In the genomic region with DNA sequence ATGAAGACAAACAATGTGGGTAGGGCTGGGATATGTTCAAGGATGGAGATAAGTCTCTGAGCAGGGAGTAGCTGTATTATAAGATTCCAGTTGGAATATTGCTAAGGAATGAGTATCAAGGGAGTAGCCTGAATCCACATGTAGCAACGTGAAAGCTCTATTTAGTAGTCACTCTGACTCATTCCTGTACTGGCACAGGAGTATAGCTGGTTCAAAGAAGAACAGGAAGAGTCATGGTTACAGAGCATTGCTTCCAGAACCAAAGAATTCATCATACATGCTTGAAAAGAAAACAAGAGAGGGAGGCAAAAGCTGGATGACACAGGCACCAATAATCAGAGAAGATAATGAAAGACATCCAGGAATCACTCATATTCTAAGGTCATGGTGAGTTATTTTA, we compare ENCODE assay signal across 29 mouse cellular contexts.
A peak's percentile ranks its signal among the peaks of the same experiment; 100 is the strongest.
DNase-seq lines count a peak whose midpoint lies in the region; ATAC-seq and TF ChIP-seq lines count a peak whose summit lies in the region.
"Had no signal": no experiment of that assay in that cellular context is flagged by ENCODE, and none has a peak within 500 bp of the region (broad histone marks: within the 10 kb centered on the region; RNA-seq: fewer than 3 reads in every experiment).

No protein-coding gene starts in this region.

- TF ChIP-seq EP300 in stomach, postnatal 0 days (optimal IDR thresholded peaks at IDR 0.05), result no peak

- DNase-seq in frontal cortex, postnatal 14 days (ENCODE audit: low spot score in 2 of 2), result no peak
- DNase-seq in NIH3T3 (ENCODE audit: low read depth), result peak; percentile 70
- DNase-seq in stomach, postnatal 0 days (ENCODE audit: low spot score), result no peak
- DNase-seq in ovary, adult 18-20 months (ENCODE audit: low spot score), result no peak
- no peak for DNase-seq in cerebellum, adult 2 months
- DNase-seq in layer of hippocampus, postnatal 36 days, result no peak
- DNase-seq: adrenal gland, postnatal 10 days; cerebellum, adult 11-12 months; cerebellum, adult 9-10 months; cerebellum, postnatal 14 days; gastrocnemius, postnatal 25 days; heart, adult 18-20 months; heart, postnatal 10 days; kidney, adult 2 months had no signal

- 48% methylated on average over 1 of the region's 1 CpGs for WGBS in stomach, postnatal 0 days
- WGBS in cerebellum, adult 2 months, result 50% methylated on average over 1 of the region's 1 CpGs

- peak; percentile 72 for ATAC-seq in frontal cortex, adult (ENCODE audit: low TSS enrichment)
- peak; percentile 40; the same call in 1 of the 2 replicates for ATAC-seq in stomach, postnatal 0 days (ENCODE audit: low FRiP score, low TSS enrichment)
- ATAC-seq: activated CD4-positive, CD25-positive, alpha-beta regulatory T cell, adult 4 months; CD4-positive, CD25-positive, alpha-beta regulatory T cell, adult 4 months; forebrain, embryonic 13.5 days; forebrain, embryonic 16.5 days; intestine, postnatal 0 days had no signal

- no peaks in the 10 kb centered on the region for H3K27me3 ChIP-seq in stomach, postnatal 0 days (ENCODE audit: control insufficient read depth, insufficient read depth, low read length)
- no peaks in the 10 kb centered on the region for H3K27me3 ChIP-seq in cerebellum, adult 2 months (ENCODE audit: control insufficient read depth, insufficient read depth, low read length)
- H3K27me3 ChIP-seq: embryonic facial prominence, embryonic 12.5 days; embryonic facial prominence, embryonic 15.5 days; forebrain, embryonic 13.5 days; heart, embryonic 12.5 days; heart, embryonic 15.5 days; hindbrain, embryonic 12.5 days; hindbrain, embryonic 15.5 days had no signal

- peak overlapping the region; percentile 72 for H3K27ac ChIP-seq in embryonic fibroblast, embryonic 13.5 days (ENCODE audit: insufficient read depth, low read length)
- no peak overlapping the region for H3K27ac ChIP-seq in stomach, postnatal 0 days (replicated peaks)
- H3K27ac ChIP-seq in cerebellum, adult 2 months (ENCODE audit: insufficient read depth, low read length), result no peak overlapping the region
- H3K27ac ChIP-seq: embryonic facial prominence, embryonic 12.5 days; embryonic facial prominence, embryonic 15.5 days; forebrain, embryonic 10.5 days; forebrain, embryonic 13.5 days; heart, embryonic 15.5 days; hindbrain, embryonic 12.5 days; hindbrain, embryonic 15.5 days had no signal

- no peak overlapping the region for H3K4me2 ChIP-seq in stomach, postnatal 0 days (replicated peaks; ENCODE audit: low read depth)
- H3K4me2 ChIP-seq: embryonic facial prominence, embryonic 12.5 days; embryonic facial prominence, embryonic 15.5 days; forebrain, embryonic 13.5 days; heart, embryonic 12.5 days; heart, embryonic 15.5 days; hindbrain, embryonic 12.5 days; hindbrain, embryonic 15.5 days had no signal

- H3K4me3 ChIP-seq in embryonic fibroblast, embryonic 13.5 days (ENCODE audit: insufficient read depth, low read length), result no peak overlapping the region
- H3K4me3 ChIP-seq in stomach, postnatal 0 days (ENCODE audit: low read depth, low read length), result no peak overlapping the region
- no peak overlapping the region for H3K4me3 ChIP-seq in cerebellum, adult 2 months (replicated peaks; ENCODE audit: insufficient read depth, low read depth, low read length)
- H3K4me3 ChIP-seq: embryonic facial prominence, embryonic 12.5 days; embryonic facial prominence, embryonic 15.5 days; erythroblast, embryonic 14.5 days; forebrain, embryonic 10.5 days; forebrain, embryonic 13.5 days; heart, embryonic 12.5 days; heart, embryonic 15.5 days; hindbrain, embryonic 12.5 days; hindbrain, embryonic 15.5 days had no signal

- H3K9me3 ChIP-seq in stomach, postnatal 0 days (ENCODE audit: control insufficient read depth, low read length), result no peaks in the 10 kb centered on the region
- H3K9me3 ChIP-seq: embryonic facial prominence, embryonic 12.5 days; embryonic facial prominence, embryonic 15.5 days; forebrain, embryonic 10.5 days; forebrain, embryonic 13.5 days; heart, embryonic 12.5 days; heart, embryonic 15.5 days; hindbrain, embryonic 12.5 days; hindbrain, embryonic 15.5 days had no signal

- no peaks in the 10 kb centered on the region for H3K4me1 ChIP-seq in embryonic fibroblast, embryonic 13.5 days (ENCODE audit: control insufficient read depth, insufficient read depth, low read length)
- no peaks in the 10 kb centered on the region for H3K4me1 ChIP-seq in stomach, postnatal 0 days (replicated peaks; ENCODE audit: control insufficient read depth, insufficient read depth)
- H3K4me1 ChIP-seq in cerebellum, adult 2 months (ENCODE audit: control insufficient read depth, insufficient read depth, low read length), result no peaks in the 10 kb centered on the region
- H3K4me1 ChIP-seq: embryonic facial prominence, embryonic 12.5 days; embryonic facial prominence, embryonic 15.5 days; forebrain, embryonic 10.5 days; forebrain, embryonic 13.5 days; heart, embryonic 12.5 days; heart, embryonic 15.5 days; hindbrain, embryonic 12.5 days; hindbrain, embryonic 15.5 days had no signal

- H3K9ac ChIP-seq in stomach, postnatal 0 days (ENCODE audit: low read length), result no peak overlapping the region
- H3K9ac ChIP-seq: embryonic facial prominence, embryonic 12.5 days; embryonic facial prominence, embryonic 15.5 days; forebrain, embryonic 13.5 days; heart, embryonic 12.5 days; heart, embryonic 15.5 days; hindbrain, embryonic 12.5 days; hindbrain, embryonic 15.5 days had no signal

- no peak for TF ChIP-seq POLR2A in embryonic fibroblast, embryonic 13.5 days (IDR thresholded peaks at IDR 0.05; ENCODE audit: low read depth, low read length)
- TF ChIP-seq POLR2A in cerebellum, adult 2 months (IDR thresholded peaks at IDR 0.05; ENCODE audit: borderline replicate concordance, insufficient read depth, low read length), result no peak

- no peak for TF ChIP-seq CTCF in embryonic fibroblast, embryonic 13.5 days (IDR thresholded peaks at IDR 0.05; ENCODE audit: borderline replicate concordance, insufficient read depth, low read length)
- no peak for TF ChIP-seq CTCF in stomach, postnatal 0 days (IDR thresholded peaks at IDR 0.05; ENCODE audit: low read depth)
- TF ChIP-seq CTCF in cerebellum, adult 2 months (IDR thresholded peaks at IDR 0.05; ENCODE audit: borderline replicate concordance, insufficient read depth, low read depth, low read length), result no peak

- no peaks in the 10 kb centered on the region for H3K36me3 ChIP-seq in stomach, postnatal 0 days (ENCODE audit: control insufficient read depth, insufficient read depth, low read length)
- H3K36me3 ChIP-seq: embryonic facial prominence, embryonic 12.5 days; embryonic facial prominence, embryonic 15.5 days; forebrain, embryonic 10.5 days; heart, embryonic 12.5 days; heart, embryonic 15.5 days; hindbrain, embryonic 12.5 days; hindbrain, embryonic 15.5 days had no signal
